In genomic region chr1:181811481-181812223, GRCm38 (mm10) we compare ENCODE assay signal across 16 mouse cellular contexts. TPM values are rescaled to one million over a fixed set of nuclear protein-coding genes. Genes with fewer than 3 reads are reported as not detected.
DNase-seq lines count a peak whose midpoint lies in the region; TF ChIP-seq lines count a peak whose summit lies in the region.
"Had no signal": no experiment of that assay in that cellular context is flagged by ENCODE, and none has a peak within 500 bp of the region (broad histone marks: within the 10 kb centered on the region; RNA-seq: fewer than 3 reads in every experiment).

No protein-coding gene starts in this region.

- H3K4me3 ChIP-seq in myocyte, result no peak overlapping the region
- H3K4me3 ChIP-seq: embryonic facial prominence, embryonic 15.5 days; intestine, embryonic 15.5 days; kidney, embryonic 15.5 days; midbrain, embryonic 15.5 days had no signal

- peak; percentile 27 to 48 for DNase-seq in cerebellum, postnatal 14 days
- DNase-seq in cerebellum, adult 11-12 months, result no peak
- DNase-seq in left cerebral cortex, postnatal 36 days (ENCODE audit: low spot score in 2 of 2), result peak; percentile 7 to 8
- DNase-seq in left cerebral cortex, adult 11 months (ENCODE audit: low spot score), result no peak
- DNase-seq in layer of hippocampus, adult 8-10 months (ENCODE audit: low spot score in 2 of 2), result peak; percentile 66 to 74
- no peak for DNase-seq in ovary, adult 18-20 months (ENCODE audit: low spot score)
- DNase-seq in kidney, postnatal 36 days, result no peak
- DNase-seq: cerebellum, adult 18-20 months; lung, adult 2 months; spleen, adult 18-20 months had no signal

- intact Hi-C loops in left cerebral cortex, postnatal 36 days (cut with DNase I), result no loop called here

- TF ChIP-seq POLR2A in myocyte (IDR thresholded peaks at IDR 0.05; ENCODE audit: insufficient read length, low read depth), result no peak

- H3ac ChIP-seq in myocyte (ENCODE audit: control insufficient read depth, insufficient read length), result no peak overlapping the region

- H3K27me3 ChIP-seq in myocyte (ENCODE audit: control insufficient read depth, insufficient read depth, insufficient read length), result no peaks in the 10 kb centered on the region
- H3K27me3 ChIP-seq: embryonic facial prominence, embryonic 15.5 days; intestine, embryonic 15.5 days; kidney, embryonic 15.5 days; midbrain, embryonic 15.5 days; Patski had no signal

- H3K79me2 ChIP-seq in myocyte (ENCODE audit: control insufficient read depth, insufficient read depth), result no peaks in the 10 kb centered on the region

- H3K4me2 ChIP-seq in myocyte (ENCODE audit: low read depth), result no peak overlapping the region
- H3K4me2 ChIP-seq: embryonic facial prominence, embryonic 15.5 days; intestine, embryonic 15.5 days; kidney, embryonic 15.5 days; midbrain, embryonic 15.5 days had no signal

- H3K36me3 ChIP-seq in myocyte (ENCODE audit: control insufficient read depth, insufficient read depth), result peaks cover 29% of the 10 kb centered on the region

TF ChIP-seq in myocyte, 11 proteins besides CTCF, POLR2A, EP300 and RAD21:
- TF ChIP-seq CEBPB (IDR thresholded peaks at IDR 0.05; ENCODE audit: insufficient read depth, poor library complexity, severe bottlenecking) (no peak), SRF (IDR thresholded peaks at IDR 0.05; ENCODE audit: control insufficient read depth, insufficient read length, low read depth) (no peak), POLR2AphosphoS2 (IDR thresholded peaks at IDR 0.05; ENCODE audit: insufficient read length, low read depth) (peak; percentile 72), MYOD1 (IDR thresholded peaks at IDR 0.05; ENCODE audit: control insufficient read depth in 1 of 3, insufficient read length in 2 of 3, low read depth in 2 of 3) (no peak)

RNA-seq across cellular contexts. Expression of gene Lbr, which starts 31.2 kb away (rescaled TPM):
- 10 to 100 TPM; 10.7 to 11.9 TPM for total RNA-seq in left cerebral cortex, postnatal 36 days (2021)
- total RNA-seq in layer of hippocampus, adult 8-10 months (2022), result 10 to 100 TPM; 14.4 to 19.8 (median 17.1) TPM
- 15.1 TPM for polyA plus RNA-seq in myocyte (2012; fragmentation: generic; extraction: Trizol)

Comparison
In these comparisons a context has a peak if more than half of its experiments do, and no peak if none do; other contexts are left out.
1. DNase-seq: peak in cerebellum, postnatal 14 days (2 of 2), left cerebral cortex, postnatal 36 days (2 of 2) and layer of hippocampus, adult 8-10 months (2 of 2); none in cerebellum, adult 11-12 months (single experiment), left cerebral cortex, adult 11 months (single experiment), ovary, adult 18-20 months (single experiment) and kidney, postnatal 36 days (0 of 2).